Comparison of ENCODE assay signal across 8 mouse cellular contexts in the genomic region with DNA sequence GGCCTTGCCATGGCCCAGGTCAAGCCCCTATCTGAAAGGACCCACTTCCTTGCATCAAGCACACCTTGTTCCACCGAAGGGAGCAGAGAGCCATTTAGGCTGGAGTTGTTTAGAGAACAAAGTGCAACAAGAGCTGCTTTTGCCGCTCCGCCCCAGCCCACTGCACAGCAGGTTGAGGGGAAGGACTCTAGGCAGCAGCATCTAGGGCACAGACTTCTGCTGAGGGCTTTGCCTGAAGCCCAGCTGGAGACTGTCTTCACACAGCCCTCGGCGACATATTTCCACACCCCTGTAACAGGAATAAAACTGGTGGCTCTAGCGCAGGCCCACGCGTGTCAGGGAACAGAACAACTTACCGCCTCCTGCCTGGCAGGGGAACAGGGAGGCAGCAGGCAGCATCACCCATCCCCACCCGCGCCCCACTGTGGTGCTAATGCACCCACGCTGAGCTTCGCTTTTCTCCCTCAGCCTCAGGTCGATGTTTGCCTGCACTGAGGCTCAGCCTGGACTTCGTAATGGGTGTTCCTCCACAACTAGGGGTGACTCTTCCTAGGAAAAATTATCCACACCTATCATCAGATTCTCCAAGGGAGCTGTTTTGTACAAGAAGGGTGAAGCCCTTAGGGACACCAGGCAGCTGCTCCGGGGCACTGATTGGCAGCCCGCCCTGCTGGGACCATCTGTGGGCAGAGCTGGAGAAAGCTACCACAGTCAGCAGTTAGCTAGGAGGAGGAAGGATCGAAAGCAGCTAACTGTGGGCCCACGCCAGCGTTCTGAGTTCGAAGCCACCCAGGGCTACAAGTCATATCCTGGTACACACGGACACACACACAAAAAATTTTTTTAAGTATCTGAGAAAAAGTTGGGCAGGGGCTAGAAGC. TPM values are rescaled to one million over a fixed set of nuclear protein-coding genes. Genes with fewer than 3 reads are reported as not detected.
A peak's percentile ranks its signal among the peaks of the same experiment; 100 is the strongest.
DNase-seq lines count a peak whose midpoint lies in the region; ATAC-seq and TF ChIP-seq lines count a peak whose summit lies in the region.

A gene (plus strand): TSS at position 10 of the 881 bp plus-strand sequence.
A gene (minus strand): TSS at position 20 of the 881 bp plus-strand sequence.

- peak within 1 kb of the TSS; percentile 70 for H3K4me3 ChIP-seq in kidney, adult 2 months (ENCODE audit: insufficient read depth, low read depth, low read length)
- H3K4me3 ChIP-seq in embryonic facial prominence, embryonic 10.5 days: peak within 1 kb of the TSS; percentile 90
- peak within 1 kb of the TSS; percentile 94 for H3K4me3 ChIP-seq in lung, embryonic 15.5 days
- peak within 1 kb of the TSS; percentile 46 for H3K4me3 ChIP-seq in olfactory bulb, adult 2 months (ENCODE audit: insufficient read depth, low read depth, low read length)

- no peak for TF ChIP-seq CTCF in kidney, adult 2 months (conservative IDR thresholded peaks at IDR 0.05; ENCODE audit: insufficient read depth, insufficient read length, low read depth, low read length)
- no peak for TF ChIP-seq CTCF in olfactory bulb, adult 2 months (IDR thresholded peaks at IDR 0.05; ENCODE audit: insufficient read depth, low read depth, low read length)

- no peaks in the 10 kb centered on the region for H3K36me3 ChIP-seq in kidney, adult 2 months (ENCODE audit: control insufficient read depth, insufficient read depth, low read length)
- H3K36me3 ChIP-seq in embryonic facial prominence, embryonic 10.5 days (replicated peaks): peaks cover 73% of the 10 kb centered on the region
- peaks cover 31% of the 10 kb centered on the region for H3K36me3 ChIP-seq in lung, embryonic 15.5 days

- 0 out of 2 replicates have a peak, but pooled peaks cover 3% of the 10 kb centered on the region for H3K4me1 ChIP-seq in kidney, adult 2 months (ENCODE audit: control insufficient read depth, insufficient read depth, low read length)
- peaks cover 54% of the 10 kb centered on the region for H3K4me1 ChIP-seq in embryonic facial prominence, embryonic 10.5 days
- peaks cover 29% of the 10 kb centered on the region for H3K4me1 ChIP-seq in lung, embryonic 15.5 days
- H3K4me1 ChIP-seq in olfactory bulb, adult 2 months (ENCODE audit: control insufficient read depth, insufficient read depth, low read length): peaks cover 53% of the 10 kb centered on the region

- H3K27ac ChIP-seq in kidney, adult 2 months (ENCODE audit: insufficient read depth, low read depth, low read length): peak within 1 kb of the TSS; percentile 55
- H3K27ac ChIP-seq in embryonic facial prominence, embryonic 10.5 days (replicated peaks): peak within 1 kb of the TSS; percentile 99
- peak within 1 kb of the TSS; percentile 92 for H3K27ac ChIP-seq in lung, embryonic 15.5 days
- H3K27ac ChIP-seq in olfactory bulb, adult 2 months (ENCODE audit: insufficient read depth, low read depth, low read length): peak within 1 kb of the TSS; percentile 96

- no peak for TF ChIP-seq POLR2A in kidney, adult 2 months (IDR thresholded peaks at IDR 0.05; ENCODE audit: low read depth, low read length)
- TF ChIP-seq POLR2A in olfactory bulb, adult 2 months (IDR thresholded peaks at IDR 0.05; ENCODE audit: insufficient read depth, low read depth, low read length): peak; percentile 31; the same call in 1 of the 2 replicates

- peak; percentile 18 to 27 for ATAC-seq in hematopoietic stem cell, adult 5-6 weeks (replicated peaks in 1 of 2; ENCODE audit: insufficient read depth in 1 of 2, low FRiP score in 2 of 2, low TSS enrichment in 1 of 2, low read depth in 1 of 2, poor library complexity in 2 of 2, severe bottlenecking in 2 of 2)
- ATAC-seq in lung, embryonic 15.5 days (ENCODE audit: borderline replicate concordance, extremely low read depth, low FRiP score, low TSS enrichment): peak; percentile 50

- no peaks in the 10 kb centered on the region for H3K9me3 ChIP-seq in embryonic facial prominence, embryonic 10.5 days
- H3K9me3 ChIP-seq in lung, embryonic 15.5 days: no peaks in the 10 kb centered on the region

- no peaks in the 10 kb centered on the region for H3K27me3 ChIP-seq in kidney, adult 2 months (replicated peaks; ENCODE audit: control insufficient read depth, insufficient read depth, low read length)
- no peaks in the 10 kb centered on the region for H3K27me3 ChIP-seq in embryonic facial prominence, embryonic 10.5 days (replicated peaks; ENCODE audit: low read depth, poor library complexity, severe bottlenecking)
- no peaks in the 10 kb centered on the region for H3K27me3 ChIP-seq in lung, embryonic 15.5 days

- WGBS in kidney, adult 2 months: 56% methylated on average over 22 of the region's 22 CpGs
- 27% methylated on average over 22 of the region's 22 CpGs for whole genome bisulfite sequencing in embryonic facial prominence, embryonic 10.5 days
- 28% methylated on average over 22 of the region's 22 CpGs for WGBS in lung, embryonic 15.5 days
- 14% methylated on average over 22 of the region's 22 CpGs for WGBS in olfactory bulb, adult 2 months

- DNase-seq in kidney, adult 2 months: peak; percentile 39
- no peak for DNase-seq in kidney, adult 11 months
- DNase-seq in embryonic facial prominence, embryonic 10.5 days (ENCODE audit: low spot score): peak; percentile 75
- peak; percentile 76 to 81 for DNase-seq in layer of hippocampus, postnatal 10 days (ENCODE audit: low spot score in 2 of 2)
- DNase-seq in c-Kit-positive CD71-positive TER-119-positive erythroid progenitor cells, embryonic 14.5 days (ENCODE audit: low spot score): no peak

- H3K9ac ChIP-seq in lung, embryonic 15.5 days: peak within 1 kb of the TSS; percentile 94

- H3K4me2 ChIP-seq in lung, embryonic 15.5 days: peak within 1 kb of the TSS; percentile 75

RNA-seq across cellular contexts. Expression of the first gene that starts in this region (rescaled TPM):
- polyA plus RNA-seq in kidney, adult 2 months (2012; rRNA removed): not detected in 2 replicates
- 1.5 TPM in 1 of 2 replicates, not detected in the other for polyA plus RNA-seq in embryonic facial prominence, embryonic 10.5 days (2016; fragmentation: Nextera tagmentation; extraction: Ambion mirVana)
- total RNA-seq in hematopoietic stem cell, adult 5-6 weeks (2017): 13.6 TPM in 1 of 2 replicates, not detected in the other
- total RNA-seq in layer of hippocampus, postnatal 10 days (2021): not detected
- not detected in 2 replicates for polyA plus RNA-seq in lung, embryonic 15.5 days (2015; fragmentation: Nextera tagmentation; extraction: Ambion mirVana)
- polyA plus RNA-seq in olfactory bulb, adult 2 months (2012; ENCODE audit: insufficient read depth, insufficient read length, low replicate concordance, missing spikeins): not detected in 2 replicates

RNA-seq across cellular contexts. Expression of the second gene that starts in this region (rescaled TPM):
- polyA plus RNA-seq in kidney, adult 2 months (2012; rRNA removed): 27.8 and 48.3 TPM in 2 replicates
- 445 and 476 TPM in 2 replicates for polyA plus RNA-seq in embryonic facial prominence, embryonic 10.5 days (2016; fragmentation: Nextera tagmentation; extraction: Ambion mirVana)
- total RNA-seq in hematopoietic stem cell, adult 5-6 weeks (2017): 39.7 and 57.2 TPM in 2 replicates
- 100 to 1,000 TPM; 100 to 112 TPM for total RNA-seq in layer of hippocampus, postnatal 10 days (2021)
- polyA plus RNA-seq in lung, embryonic 15.5 days (2015; fragmentation: Nextera tagmentation; extraction: Ambion mirVana): 237 and 246 TPM in 2 replicates
- 164 and 291 TPM in 2 replicates for polyA plus RNA-seq in olfactory bulb, adult 2 months (2012; ENCODE audit: insufficient read depth, insufficient read length, low replicate concordance, missing spikeins)

Comparison
In these comparisons a context has a peak if more than half of its experiments do, and no peak if none do; other contexts are left out.
1. DNase-seq: peak in kidney, adult 2 months (single experiment), embryonic facial prominence, embryonic 10.5 days (single experiment) and layer of hippocampus, postnatal 10 days (2 of 2); none in kidney, adult 11 months (single experiment) and c-Kit-positive CD71-positive TER-119-positive erythroid progenitor cells, embryonic 14.5 days (single experiment).
2. Peak in every context shown above with its lines, with median percentiles within 50 percentile points of each other: H3K27ac ChIP-seq and H3K4me3 ChIP-seq.